Mouse (Mus musculus): ENCODE measurements around the gene Irgm1. TPM values are rescaled to one million over a fixed set of nuclear protein-coding genes. Genes with fewer than 3 reads are reported as not detected.
A peak's percentile ranks its signal among the peaks of the same experiment; 100 is the strongest.
"Not testable (repeated sequence)": the region's sequence is repeated elsewhere in the genome, so short reads cannot be mapped to it uniquely, and the experiment has no call there.

Irgm1 gene
- 6.9 and 7.6 TPM in 2 replicates for polyA plus RNA-seq (2014; fragmentation: Nextera tagmentation; extraction: Ambion mirVana)

- Histone ChIP-seq H3K27ac (replicated peaks; ENCODE audit: low read depth, low read length) (peak within 1 kb of the TSS; percentile 40; the same call in 1 of the 2 replicates), H3K4me2 (ENCODE audit: low read depth, low read length) (peak within 1 kb of the TSS; percentile 79), H3K27me3 (replicated peaks; ENCODE audit: control insufficient read depth, insufficient read depth, low read length) (peaks cover 7% of the 10 kb centered on the region), H3K4me3 (ENCODE audit: low read depth, low read length) (peak within 1 kb of the TSS; percentile 53), H3K9ac (ENCODE audit: low read depth, low read length) (peak within 1 kb of the TSS; percentile 57), H3K4me1 (ENCODE audit: control insufficient read depth, insufficient read depth, low read length) (0 out of 2 replicates have a peak, but pooled peaks cover 5% of the 10 kb centered on the region), H3K36me3 (ENCODE audit: control insufficient read depth, insufficient read depth, low read length) (no peaks in the 10 kb centered on the region), H3K9me3 (ENCODE audit: control insufficient read depth, low read length) (no peaks in the 10 kb centered on the region)
- 1% methylated on average over 19 of the region's 19 CpGs for WGBS
- ATAC-seq (ENCODE audit: low read depth): peak; percentile 67
- peak; percentile 59 for DNase-seq (ENCODE audit: low spot score)
These were observed at the start of gene Irgm1 for GRCm38 (mm10) chr11:48871201-48871772. Gene Irgm1, minus strand, starts transcription at chr11:48871683.

- no peak overlapping the region for H3K4me2 ChIP-seq (ENCODE audit: low read depth, low read length)
- H3K27me3 ChIP-seq (replicated peaks; ENCODE audit: control insufficient read depth, insufficient read depth, low read length): no peaks in the 10 kb centered on the region
- H3K4me3 ChIP-seq (ENCODE audit: low read depth, low read length): no peak overlapping the region
- DNase-seq (ENCODE audit: low spot score) (no peak), ATAC-seq (ENCODE audit: low read depth) (no peak)
- no peak overlapping the region for H3K27ac ChIP-seq (replicated peaks; ENCODE audit: low read depth, low read length)
- H3K4me1 ChIP-seq (ENCODE audit: control insufficient read depth, insufficient read depth, low read length): no peaks in the 10 kb centered on the region
- 76% methylated on average over 3 of the region's 3 CpGs for WGBS
- H3K9me3 ChIP-seq (ENCODE audit: control insufficient read depth, low read length): no peaks in the 10 kb centered on the region
- no peaks in the 10 kb centered on the region for H3K36me3 ChIP-seq (ENCODE audit: control insufficient read depth, insufficient read depth, low read length)
- no peak overlapping the region for H3K9ac ChIP-seq (ENCODE audit: low read depth, low read length)
These were observed 46.9 kb upstream of the Irgm1 start for GRCm38 (mm10) chr11:48918380-48918779.

- ATAC-seq (ENCODE audit: low read depth): no peak
- H3K27me3 ChIP-seq (replicated peaks; ENCODE audit: control insufficient read depth, insufficient read depth, low read length): no peaks in the 10 kb centered on the region
- no peaks in the 10 kb centered on the region for H3K4me1 ChIP-seq (ENCODE audit: control insufficient read depth, insufficient read depth, low read length)
- WGBS: 93% methylated on average over 1 of the region's 1 CpGs
- H3K4me3 ChIP-seq (ENCODE audit: low read depth, low read length): no peak overlapping the region
- no peak for DNase-seq (ENCODE audit: low spot score)
- no peak overlapping the region for H3K27ac ChIP-seq (replicated peaks; ENCODE audit: low read depth, low read length)
- H3K9me3 ChIP-seq (ENCODE audit: control insufficient read depth, low read length): no peaks in the 10 kb centered on the region
- H3K9ac ChIP-seq (ENCODE audit: low read depth, low read length): no peak overlapping the region
- H3K4me2 ChIP-seq (ENCODE audit: low read depth, low read length): no peak overlapping the region
- H3K36me3 ChIP-seq (ENCODE audit: control insufficient read depth, insufficient read depth, low read length): no peaks in the 10 kb centered on the region
These were observed 42.1 kb upstream of the Irgm1 start for GRCm38 (mm10) chr11:48913611-48914010.

DNA sequence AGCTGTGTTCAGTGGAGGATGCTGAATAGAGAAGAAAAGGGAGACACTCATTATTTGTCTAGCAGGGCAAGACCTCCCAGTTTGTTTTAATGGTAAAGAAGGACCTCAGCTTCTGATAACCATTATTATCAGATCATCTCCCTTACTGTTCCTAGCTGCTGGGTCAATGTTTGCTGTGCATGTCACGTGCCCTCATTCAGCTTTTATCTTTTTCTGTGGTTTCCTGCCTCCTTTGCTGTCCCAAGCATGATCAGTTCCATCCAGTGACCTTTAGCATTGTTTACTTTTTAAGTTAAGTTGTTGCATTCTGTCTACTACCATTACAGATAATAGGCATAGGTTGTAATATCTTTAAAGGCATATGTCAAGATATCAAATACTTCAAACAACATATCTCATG lies 37.0 kb upstream of the Irgm1 start:
- Histone ChIP-seq H3K4me2 (ENCODE audit: low read depth, low read length) (no peak overlapping the region), H3K4me1 (ENCODE audit: control insufficient read depth, insufficient read depth, low read length) (no peaks in the 10 kb centered on the region), H3K27ac (replicated peaks; ENCODE audit: low read depth, low read length) (no peak overlapping the region), H3K9ac (ENCODE audit: low read depth, low read length) (no peak overlapping the region), H3K9me3 (ENCODE audit: control insufficient read depth, low read length) (no peaks in the 10 kb centered on the region), H3K36me3 (ENCODE audit: control insufficient read depth, insufficient read depth, low read length) (no peaks in the 10 kb centered on the region), H3K27me3 (replicated peaks; ENCODE audit: control insufficient read depth, insufficient read depth, low read length) (no peaks in the 10 kb centered on the region), H3K4me3 (ENCODE audit: low read depth, low read length) (no peak overlapping the region)
- DNase-seq (ENCODE audit: low spot score): no peak
- ATAC-seq (ENCODE audit: low read depth): no peak
- WGBS: 48% methylated on average over 1 of the region's 1 CpGs

GRCm38 (mm10) chr11:48902021-48902420 lies 30.5 kb upstream of the Irgm1 start, which contains the start of gene Gm5431:
Gene Gm5431, minus strand, starts transcription at chr11:48902214.
- ATAC-seq (ENCODE audit: low read depth) (no peak), DNase-seq (ENCODE audit: low spot score) (no peak)
- Histone ChIP-seq H3K9me3 (ENCODE audit: control insufficient read depth, low read length) (no peaks in the 10 kb centered on the region), H3K27me3 (replicated peaks; ENCODE audit: control insufficient read depth, insufficient read depth, low read length) (no peaks in the 10 kb centered on the region), H3K27ac (replicated peaks; ENCODE audit: low read depth, low read length) (no peak within 1 kb of the TSS), H3K36me3 (ENCODE audit: control insufficient read depth, insufficient read depth, low read length) (no peaks in the 10 kb centered on the region), H3K9ac (ENCODE audit: low read depth, low read length) (no peak within 1 kb of the TSS), H3K4me1 (ENCODE audit: control insufficient read depth, insufficient read depth, low read length) (no peaks in the 10 kb centered on the region), H3K4me2 (ENCODE audit: low read depth, low read length) (no peak within 1 kb of the TSS), H3K4me3 (ENCODE audit: low read depth, low read length) (no peak within 1 kb of the TSS)
- WGBS: 57% methylated on average over 2 of the region's 2 CpGs

- H3K36me3 ChIP-seq (ENCODE audit: control insufficient read depth, insufficient read depth, low read length); H3K4me1 ChIP-seq (ENCODE audit: control insufficient read depth, insufficient read depth, low read length); ATAC-seq (ENCODE audit: low read depth); H3K27ac ChIP-seq (replicated peaks; ENCODE audit: low read depth, low read length); H3K9ac ChIP-seq (ENCODE audit: low read depth, low read length); DNase-seq (ENCODE audit: low spot score); H3K9me3 ChIP-seq (ENCODE audit: control insufficient read depth, low read length); H3K27me3 ChIP-seq (replicated peaks; ENCODE audit: control insufficient read depth, insufficient read depth, low read length); H3K4me2 ChIP-seq (ENCODE audit: low read depth, low read length); H3K4me3 ChIP-seq (ENCODE audit: low read depth, low read length): not testable (repeated sequence)
- 100% methylated on average over 1 of the region's 1 CpGs for WGBS
These were observed 30.1 kb upstream of the Irgm1 start for GRCm38 (mm10) chr11:48901567-48901930.

DNA sequence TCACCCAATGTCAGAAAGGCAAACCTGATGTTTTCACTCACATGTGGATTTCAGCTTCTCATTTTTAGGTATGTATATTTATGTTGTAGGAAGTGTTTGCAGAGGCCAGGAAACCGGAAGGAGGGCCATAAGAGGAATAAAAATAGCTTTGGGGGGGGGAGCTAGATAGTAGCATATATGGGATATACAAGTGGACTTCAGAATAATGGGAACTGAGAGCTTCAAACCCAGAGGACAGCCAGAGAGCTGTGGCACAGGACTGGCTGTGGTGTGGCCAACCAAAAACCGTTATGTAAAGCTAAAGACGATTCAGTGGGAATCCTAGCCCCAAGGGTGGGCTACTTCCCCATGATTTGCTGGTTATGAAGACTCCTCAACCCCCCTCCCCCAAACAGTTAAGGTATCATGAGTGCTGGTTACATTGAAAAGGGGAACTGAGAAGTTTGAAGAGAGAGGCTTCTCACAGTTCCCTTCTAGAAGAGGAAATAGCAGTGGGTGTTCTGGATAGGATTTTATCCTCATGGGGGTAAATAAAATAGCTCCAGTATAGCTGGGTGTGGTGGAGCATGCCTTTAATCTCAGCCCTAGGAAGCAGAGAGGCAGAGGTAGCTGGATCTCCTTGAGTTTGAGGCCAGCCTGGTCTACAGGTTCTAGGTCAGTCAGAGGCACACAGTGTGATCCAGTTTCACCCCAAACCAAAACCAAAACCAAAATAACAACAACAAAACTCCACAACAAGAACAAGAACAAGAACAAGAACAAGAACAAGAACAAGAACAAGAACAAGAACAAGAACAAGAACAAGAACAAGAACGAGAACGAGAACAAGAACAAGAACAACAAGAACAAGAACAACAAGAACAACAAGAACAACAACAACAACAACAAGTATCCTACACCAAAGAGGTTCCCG lies 29.4 kb upstream of the Irgm1 start:
- H3K27me3 ChIP-seq (replicated peaks; ENCODE audit: control insufficient read depth, insufficient read depth, low read length); H3K4me3 ChIP-seq (ENCODE audit: low read depth, low read length); H3K27ac ChIP-seq (replicated peaks; ENCODE audit: low read depth, low read length); H3K4me1 ChIP-seq (ENCODE audit: control insufficient read depth, insufficient read depth, low read length); DNase-seq (ENCODE audit: low spot score); H3K9me3 ChIP-seq (ENCODE audit: control insufficient read depth, low read length); H3K36me3 ChIP-seq (ENCODE audit: control insufficient read depth, insufficient read depth, low read length); ATAC-seq (ENCODE audit: low read depth); H3K4me2 ChIP-seq (ENCODE audit: low read depth, low read length); H3K9ac ChIP-seq (ENCODE audit: low read depth, low read length): not testable (repeated sequence)
- WGBS: 73% methylated on average over 6 of the region's 6 CpGs

GRCm38 (mm10) chr11:48898812-48899431 lies 27.4 kb upstream of the Irgm1 start:
- H3K27me3 ChIP-seq (replicated peaks; ENCODE audit: control insufficient read depth, insufficient read depth, low read length): no peaks in the 10 kb centered on the region
- no peaks in the 10 kb centered on the region for H3K36me3 ChIP-seq (ENCODE audit: control insufficient read depth, insufficient read depth, low read length)
- no peak for DNase-seq (ENCODE audit: low spot score)
- H3K9me3 ChIP-seq (ENCODE audit: control insufficient read depth, low read length): no peaks in the 10 kb centered on the region
- no peaks in the 10 kb centered on the region for H3K4me1 ChIP-seq (ENCODE audit: control insufficient read depth, insufficient read depth, low read length)
- H3K4me2 ChIP-seq (ENCODE audit: low read depth, low read length): no peak overlapping the region
- WGBS: 58% methylated on average over 2 of the region's 2 CpGs
- no peak overlapping the region for H3K9ac ChIP-seq (ENCODE audit: low read depth, low read length)
- no peak overlapping the region for H3K4me3 ChIP-seq (ENCODE audit: low read depth, low read length)
- ATAC-seq (ENCODE audit: low read depth): no peak
- no peak overlapping the region for H3K27ac ChIP-seq (replicated peaks; ENCODE audit: low read depth, low read length)

Data from embryonic facial prominence, embryonic 14.5 days (tissue).